In the genomic region with DNA sequence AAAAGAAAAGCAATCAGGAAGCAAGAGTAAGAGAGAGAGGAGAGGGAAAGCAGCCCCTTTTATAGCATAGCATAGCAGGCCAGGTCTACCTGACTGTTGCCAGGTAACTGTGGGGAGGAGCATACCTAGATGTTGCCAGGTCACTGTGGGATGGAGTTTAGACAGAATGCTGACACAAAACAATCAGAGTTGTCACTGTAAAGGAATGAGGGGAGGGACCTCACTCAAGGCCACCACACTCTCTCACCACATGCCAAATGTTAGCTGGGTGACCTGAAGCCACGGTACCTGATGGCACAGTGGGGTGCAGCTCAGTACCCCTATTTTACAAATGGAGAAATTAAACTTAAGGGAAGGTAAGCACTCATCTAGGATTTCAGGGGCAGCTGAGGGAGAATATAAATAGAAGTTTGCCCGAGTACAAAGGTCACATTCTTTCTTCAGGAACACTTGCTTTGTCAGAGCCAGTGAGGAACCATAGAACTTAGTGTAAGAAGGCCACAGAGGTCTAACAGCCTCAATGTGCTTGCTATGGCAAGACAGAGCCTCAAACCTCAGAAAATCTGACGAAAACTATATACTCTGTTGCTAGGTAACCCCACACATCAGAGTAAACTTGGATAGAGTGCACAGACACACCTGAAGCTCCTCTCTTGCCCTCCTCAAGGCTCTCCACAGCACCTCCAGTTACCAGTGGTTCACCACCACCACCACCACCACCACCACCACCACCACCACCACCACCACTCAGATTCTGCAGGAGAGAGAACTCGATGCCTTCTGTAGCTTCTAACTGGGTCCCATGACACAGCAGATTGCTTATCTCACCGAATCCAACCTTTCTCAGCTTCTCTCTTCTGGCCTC, we compare ENCODE assay signal across 16 mouse cellular contexts. TPM values are rescaled to one million over a fixed set of nuclear protein-coding genes. Genes with fewer than 3 reads are reported as not detected.
DNase-seq lines count a peak whose midpoint lies in the region; ATAC-seq and TF ChIP-seq lines count a peak whose summit lies in the region.
"Had no signal": no experiment of that assay in that cellular context is flagged by ENCODE, and none has a peak within 500 bp of the region (broad histone marks: within the 10 kb centered on the region; RNA-seq: fewer than 3 reads in every experiment).

No protein-coding gene starts in this region.

- peaks cover 13% of the 10 kb centered on the region for H3K4me1 ChIP-seq in liver, embryonic 11.5 days (replicated peaks; ENCODE audit: control insufficient read depth, insufficient read depth, low read length)
- peaks cover 4% of the 10 kb centered on the region for H3K4me1 ChIP-seq in intestine, postnatal 0 days (replicated peaks; ENCODE audit: control insufficient read depth, insufficient read depth, low read length)

- no peaks in the 10 kb centered on the region for H3K36me3 ChIP-seq in liver, embryonic 11.5 days (ENCODE audit: control insufficient read depth, insufficient read depth, low read length)
- no peaks in the 10 kb centered on the region for H3K36me3 ChIP-seq in intestine, postnatal 0 days (ENCODE audit: control insufficient read depth, insufficient read depth)
- H3K36me3 ChIP-seq: embryonic facial prominence, embryonic 12.5 days; limb, embryonic 12.5 days had no signal

- H3K4me3 ChIP-seq in liver, embryonic 11.5 days (ENCODE audit: low read depth, low read length), result no peak overlapping the region
- H3K4me3 ChIP-seq in intestine, postnatal 0 days (ENCODE audit: low read depth, low read length), result no peak overlapping the region
- H3K4me3 ChIP-seq: embryonic facial prominence, embryonic 12.5 days; limb, embryonic 12.5 days had no signal

- H3K9me3 ChIP-seq in liver, embryonic 11.5 days (ENCODE audit: control insufficient read depth, low read length), result no peaks in the 10 kb centered on the region
- no peaks in the 10 kb centered on the region for H3K9me3 ChIP-seq in intestine, postnatal 0 days (ENCODE audit: control insufficient read depth)
- H3K9me3 ChIP-seq: embryonic facial prominence, embryonic 12.5 days; limb, embryonic 12.5 days; megakaryocyte, embryonic 14.5 days had no signal

- H3K27ac ChIP-seq in liver, embryonic 11.5 days (ENCODE audit: low read depth, low read length), result no peak overlapping the region
- peak overlapping the region; percentile 83 for H3K27ac ChIP-seq in intestine, postnatal 0 days (ENCODE audit: low read depth, low read length)
- H3K27ac ChIP-seq: embryonic facial prominence, embryonic 12.5 days; limb, embryonic 12.5 days had no signal

- no peak for TF ChIP-seq CTCF in intestine, postnatal 0 days (IDR thresholded peaks at IDR 0.05; ENCODE audit: low read depth)

- H3K9ac ChIP-seq in liver, embryonic 11.5 days (ENCODE audit: low read depth, low read length), result no peak overlapping the region
- no peak overlapping the region for H3K9ac ChIP-seq in intestine, postnatal 0 days (ENCODE audit: low read depth, low read length)
- H3K9ac ChIP-seq: embryonic facial prominence, embryonic 12.5 days; limb, embryonic 12.5 days had no signal

- H3K4me2 ChIP-seq in liver, embryonic 11.5 days, result no peak overlapping the region
- no peak overlapping the region for H3K4me2 ChIP-seq in intestine, postnatal 0 days (replicated peaks; ENCODE audit: low read depth)
- H3K4me2 ChIP-seq: embryonic facial prominence, embryonic 12.5 days; limb, embryonic 12.5 days had no signal

- H3K27me3 ChIP-seq in liver, embryonic 11.5 days (replicated peaks; ENCODE audit: control insufficient read depth, insufficient read depth, low read length), result no peaks in the 10 kb centered on the region
- H3K27me3 ChIP-seq in intestine, postnatal 0 days (replicated peaks; ENCODE audit: control insufficient read depth, insufficient read depth, low read length), result no peaks in the 10 kb centered on the region
- H3K27me3 ChIP-seq: embryonic facial prominence, embryonic 12.5 days; limb, embryonic 12.5 days; megakaryocyte, embryonic 14.5 days had no signal

- no peak for DNase-seq in liver, embryonic 11.5 days (ENCODE audit: low spot score)
- DNase-seq in liver, result no peak
- peak; percentile 48 to 72 for DNase-seq in kidney, postnatal 36 days
- peak; percentile 85 for DNase-seq in yolk sac, embryonic 10.5 days (ENCODE audit: low spot score)
- no peak for DNase-seq in embryo, embryonic 10 days (ENCODE audit: low spot score)
- no peak for DNase-seq in left cerebral cortex, adult 9 months (ENCODE audit: low spot score in 2 of 2)
- DNase-seq: cerebellum, adult 9-10 months; gastrocnemius, postnatal 36 days; heart, postnatal 14 days; right cerebral cortex, postnatal 14 days had no signal

- 0 out of 2 replicates have a peak, but pooled peaks have one; percentile 20 for ATAC-seq in liver, embryonic 11.5 days (replicated peaks; ENCODE audit: low FRiP score)
- peak; percentile 91 for ATAC-seq in intestine, postnatal 0 days
- ATAC-seq: activated CD4-positive, CD25-positive, alpha-beta regulatory T cell, adult 4 months; CD4-positive, CD25-positive, alpha-beta regulatory T cell, adult 4 months had no signal

- WGBS in liver, embryonic 11.5 days, result 39% methylated on average over 5 of the region's 5 CpGs
- 26% methylated on average over 5 of the region's 5 CpGs for WGBS in intestine, postnatal 0 days

RNA-seq across cellular contexts. Expression of a gene that starts 8.3 kb away (rescaled TPM):
- 20.7 and 25.2 TPM in 2 replicates for polyA plus RNA-seq in liver, embryonic 11.5 days (2014; fragmentation: Nextera tagmentation; extraction: Ambion mirVana)
- 6.7 and 9.6 TPM in 2 replicates for polyA plus RNA-seq in intestine, postnatal 0 days (2015; fragmentation: Nextera tagmentation; extraction: Ambion mirVana)

RNA-seq across cellular contexts. Expression of a gene that starts 38.2 kb away (rescaled TPM):
- 53.6 and 58.3 TPM in 2 replicates for polyA plus RNA-seq in liver, embryonic 11.5 days (2014; fragmentation: Nextera tagmentation; extraction: Ambion mirVana)
- 23.2 and 30.8 TPM in 2 replicates for polyA plus RNA-seq in intestine, postnatal 0 days (2015; fragmentation: Nextera tagmentation; extraction: Ambion mirVana)

Comparison
In these comparisons a context has a peak if more than half of its experiments do, and no peak if none do; other contexts are left out.
1. DNase-seq: peak in kidney, postnatal 36 days (2 of 2) and yolk sac, embryonic 10.5 days (single experiment); none in liver, embryonic 11.5 days (single experiment), liver (single experiment), embryo, embryonic 10 days (single experiment) and left cerebral cortex, adult 9 months (0 of 2).